Mouse (Mus musculus) lung, adult 2 months (tissue): Measurements from ENCODE around the gene Havcr1.
"Not testable (repeated sequence)": the region's sequence is repeated elsewhere in the genome, so short reads cannot be mapped to it uniquely, and the experiment has no call there.

Source experiments
- CTCF ChIP-seq: fragments of 200-500 bp; IDR thresholded peaks from 2 replicates; pipeline ENCODE4 v1.5.1; 2011; ENCODE audit warnings: mild to moderate bottlenecking, low read length, control low read depth; ENCODE audit not compliant: insufficient read depth
- POLR2A ChIP-seq: fragments of 200-500 bp; IDR thresholded peaks from 2 replicates; pipeline ENCODE4 v1.6.1; 2011; ENCODE audit warnings: low read depth, mild to moderate bottlenecking, control low read depth, low read length, borderline replicate concordance; ENCODE audit errors: extremely low read depth

DNA sequence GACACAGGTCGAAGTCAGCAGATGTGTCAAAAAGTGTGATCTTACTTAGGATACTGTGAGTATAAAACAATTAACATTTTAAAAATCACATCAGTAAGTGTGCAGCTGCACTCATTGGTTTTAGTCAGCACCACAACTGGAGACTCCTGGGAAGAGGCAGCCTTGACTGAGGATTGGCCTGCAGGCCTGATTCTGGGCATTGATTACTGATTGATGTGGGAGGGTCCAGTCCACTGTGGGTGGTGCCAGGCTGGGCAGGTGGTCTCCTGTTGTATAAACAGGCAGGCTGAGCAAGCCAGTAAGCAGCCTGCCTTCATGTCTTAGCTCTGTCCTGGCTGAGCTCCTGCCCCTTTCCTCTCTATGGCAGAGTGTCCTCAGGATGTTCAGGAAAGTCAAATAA, at the start of gene Havcr1:
- not testable (repeated sequence) for TF ChIP-seq POLR2A, CTCF
